Mouse (Mus musculus) fat pad, adult 2 months (tissue): ENCODE results near the gene Rpusd1.

ENCODE experiments used
- DNase-seq: peaks from one replicate; pipeline ENCODE4 v3.0.0-alpha.2; 2011; ENCODE audit warnings: low read depth, low spot score; ENCODE audit errors: extremely low read depth

The Rpusd1 gene

GRCm38 (mm10) chr17:25727265-25728008 is at the start of gene Rpusd1, which contains the start of gene Chtf18:
TSS of gene Rpusd1 (plus strand) at chr17:25727670.
TSS of gene Chtf18 (minus strand) at chr17:25727419.
- DNase-seq, result peak; percentile 94

DNA sequence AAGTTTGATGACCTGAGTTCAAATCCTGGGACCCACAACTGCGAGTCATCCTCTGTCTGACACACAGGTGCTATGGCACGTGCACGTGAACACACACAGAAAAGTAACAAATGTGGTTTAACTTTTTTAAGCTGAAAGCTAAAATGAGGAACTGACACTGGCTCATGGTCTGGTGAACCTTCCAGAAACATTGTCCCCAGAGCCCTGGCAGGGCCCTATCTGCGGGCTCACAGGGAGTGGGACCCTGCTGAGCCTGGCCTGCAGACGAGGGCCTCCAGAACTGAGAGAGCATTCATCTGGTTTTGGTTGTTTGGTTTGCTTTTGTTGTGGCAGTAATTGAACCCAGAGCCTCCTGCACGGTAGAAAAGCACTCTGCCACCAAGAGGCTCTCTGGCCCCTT is 49.5 kb upstream of the Rpusd1 start:
- no peak for DNase-seq

DNA sequence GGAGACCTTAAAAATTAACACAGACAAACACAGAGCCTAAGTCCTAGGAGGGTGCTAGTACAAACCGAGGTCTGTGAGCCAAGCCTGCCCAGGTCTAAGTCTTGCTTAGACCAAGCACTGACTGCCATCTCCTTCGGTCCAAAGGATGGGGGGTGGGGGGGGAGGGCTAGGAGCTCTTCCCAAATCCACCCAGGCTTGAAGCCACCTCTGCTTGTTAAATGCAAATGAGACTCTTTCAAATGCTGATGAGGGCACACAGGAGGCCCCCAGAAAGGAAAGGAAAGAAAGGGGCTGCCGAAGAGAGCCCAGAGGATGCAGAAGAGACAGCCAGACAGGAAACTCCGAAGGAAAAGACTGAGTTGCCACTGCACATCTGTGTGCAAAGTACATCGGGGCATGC is 47.7 kb upstream of the Rpusd1 start:
- no peak for DNase-seq

DNA sequence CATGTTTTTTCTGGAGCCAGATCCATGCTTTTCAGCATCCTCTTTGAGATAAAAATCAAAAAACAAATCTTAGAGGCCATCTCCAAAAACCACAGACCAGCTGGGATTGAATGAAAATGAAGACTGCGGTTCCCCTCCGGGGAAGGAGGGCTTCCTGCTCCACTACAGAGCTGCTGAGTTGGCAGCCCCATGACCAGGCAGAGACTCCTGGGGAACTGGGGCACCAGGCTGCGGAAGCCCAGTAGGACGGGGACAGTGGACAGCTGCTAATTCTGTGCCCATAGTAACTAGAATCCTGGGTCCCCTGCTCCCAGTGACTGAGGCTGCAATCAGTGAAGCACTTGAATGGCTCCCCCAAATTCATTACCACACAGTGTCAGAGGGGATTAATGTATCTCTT is 45.8 kb upstream of the Rpusd1 start:
- DNase-seq, result no peak

DNA sequence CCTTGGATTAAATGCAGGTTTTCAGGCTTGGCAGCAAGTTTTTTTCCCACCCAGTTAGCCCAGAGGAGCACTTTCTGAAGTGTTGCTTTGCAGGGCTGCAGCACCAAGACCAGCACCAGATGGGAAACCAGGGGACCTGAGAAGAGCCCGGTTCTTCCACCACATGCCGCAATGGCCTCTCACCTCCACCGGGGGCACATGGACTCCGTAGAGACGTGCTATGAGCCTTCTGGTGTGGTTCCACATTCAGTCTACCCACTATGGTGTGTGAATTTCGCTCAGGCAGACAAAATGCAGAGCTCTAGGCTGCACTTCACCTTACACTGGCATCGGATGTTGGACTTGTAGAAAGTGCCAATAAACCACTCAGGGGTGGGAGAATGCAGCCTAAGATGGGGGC is 41.1 kb upstream of the Rpusd1 start:
- no peak for DNase-seq

DNA sequence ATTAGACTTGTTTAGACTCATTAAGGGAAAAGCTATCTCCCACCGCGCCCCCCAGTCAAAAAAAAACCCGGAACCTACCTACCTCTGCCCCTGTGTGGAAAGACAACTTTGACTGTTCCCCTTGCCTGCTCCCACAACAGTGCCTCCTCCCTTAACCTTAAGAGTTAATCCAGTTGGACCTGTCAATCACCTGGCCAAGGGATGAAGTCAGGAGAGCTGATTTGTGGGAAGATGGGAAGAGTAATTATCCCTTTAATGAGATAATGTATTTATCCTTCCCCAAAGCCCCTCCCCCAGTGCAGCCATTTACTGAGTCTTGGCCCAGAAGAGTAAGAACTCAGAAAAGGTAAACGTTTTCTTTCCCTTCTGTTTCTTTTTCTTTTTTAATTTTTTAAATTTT is 38.5 kb upstream of the Rpusd1 start:
- DNase-seq, result no peak

DNA sequence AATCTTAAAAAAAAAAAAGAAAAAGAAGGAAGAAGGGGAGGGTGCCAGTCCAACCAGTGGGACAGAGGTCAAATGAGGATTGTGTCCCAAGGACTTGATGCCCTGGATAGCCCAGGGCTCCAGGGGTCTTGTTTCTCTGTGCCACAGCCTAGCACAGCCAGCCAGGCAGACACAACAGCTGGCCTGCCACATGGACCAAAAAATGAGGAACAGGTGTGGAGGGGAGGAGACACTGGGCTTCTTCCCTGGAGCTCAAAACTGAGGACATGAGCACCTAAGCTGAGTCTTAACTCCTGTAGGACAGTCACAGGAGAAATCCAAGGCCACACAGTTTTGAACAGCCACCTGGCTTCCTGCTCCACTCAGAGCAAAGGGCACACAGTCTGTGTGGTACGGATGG is 31.2 kb upstream of the Rpusd1 start:
- DNase-seq, result no peak

DNA sequence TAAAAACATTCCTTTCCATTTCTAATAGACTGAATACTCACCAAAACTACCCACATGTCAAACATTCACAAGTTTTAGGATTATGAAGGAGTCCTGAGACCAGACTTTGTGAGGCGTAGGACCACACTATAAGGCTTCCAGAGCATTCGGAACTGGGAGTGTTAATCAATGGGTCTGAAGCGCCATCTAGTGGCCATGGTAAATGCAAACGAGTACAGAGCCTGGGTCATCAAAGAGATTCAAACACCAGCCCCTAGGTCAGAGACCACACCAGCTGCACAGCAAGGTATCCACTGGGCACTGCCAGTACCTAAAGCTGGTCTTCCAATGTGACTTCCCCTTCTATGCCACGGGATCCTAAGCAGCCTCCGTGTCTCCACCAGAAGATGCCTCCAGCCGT is 29.0 kb upstream of the Rpusd1 start:
- no peak for DNase-seq

DNA sequence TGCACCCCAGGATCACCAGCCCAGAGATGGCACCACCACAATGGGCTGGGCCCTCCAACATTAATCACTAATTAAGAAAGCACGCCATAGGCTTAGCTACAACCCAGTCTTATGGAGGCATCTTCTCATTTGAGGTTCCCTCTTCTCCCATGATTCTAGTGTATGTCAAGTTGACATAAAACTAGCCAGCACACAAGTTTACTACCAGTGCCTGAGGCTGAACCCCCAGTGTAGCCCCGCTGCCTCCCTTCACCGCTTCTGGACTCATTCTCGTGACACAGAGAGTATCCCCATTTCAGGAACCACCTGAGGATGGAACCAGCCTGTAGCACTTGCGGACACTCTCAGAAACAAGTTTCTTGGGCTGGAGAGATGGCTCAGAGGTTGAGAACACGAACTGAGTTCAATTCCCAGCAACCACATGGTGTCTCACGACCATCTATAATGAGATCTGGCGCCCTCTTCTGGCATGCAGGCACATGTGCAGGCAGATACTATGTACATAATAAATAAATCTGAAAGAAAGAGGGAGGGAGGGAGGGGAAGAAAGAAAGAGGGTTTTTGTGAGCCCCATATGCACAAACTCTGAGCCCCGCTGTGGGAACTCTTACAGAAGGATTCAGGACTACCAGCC is 26.5 kb upstream of the Rpusd1 start:
- no peak for DNase-seq

DNA sequence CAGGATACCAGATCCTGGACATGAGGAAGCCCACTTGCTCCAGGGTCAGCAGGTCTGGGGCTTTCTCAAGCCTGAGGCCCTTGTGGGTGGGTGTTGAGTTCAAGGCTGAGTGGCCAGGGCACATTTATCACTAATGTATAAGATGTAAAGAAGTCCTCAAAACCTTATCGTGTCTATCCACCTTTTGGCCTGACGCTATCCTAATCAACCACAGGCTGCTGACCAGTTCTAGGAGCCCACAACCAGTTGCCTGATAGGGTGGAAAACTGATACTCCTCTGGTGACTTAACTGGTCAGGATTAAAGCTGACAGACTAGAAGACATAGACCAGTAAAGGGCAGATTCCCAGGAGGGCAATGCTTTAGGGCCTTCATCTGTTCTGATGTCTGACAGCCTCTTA is 17.5 kb upstream of the Rpusd1 start:
- DNase-seq, result no peak

- no peak for DNase-seq
These were observed 16.3 kb upstream of the Rpusd1 start for GRCm38 (mm10) chr17:25711136-25711535.

- DNase-seq, result no peak
These were observed 11.8 kb upstream of the Rpusd1 start for GRCm38 (mm10) chr17:25715627-25716026.

DNA sequence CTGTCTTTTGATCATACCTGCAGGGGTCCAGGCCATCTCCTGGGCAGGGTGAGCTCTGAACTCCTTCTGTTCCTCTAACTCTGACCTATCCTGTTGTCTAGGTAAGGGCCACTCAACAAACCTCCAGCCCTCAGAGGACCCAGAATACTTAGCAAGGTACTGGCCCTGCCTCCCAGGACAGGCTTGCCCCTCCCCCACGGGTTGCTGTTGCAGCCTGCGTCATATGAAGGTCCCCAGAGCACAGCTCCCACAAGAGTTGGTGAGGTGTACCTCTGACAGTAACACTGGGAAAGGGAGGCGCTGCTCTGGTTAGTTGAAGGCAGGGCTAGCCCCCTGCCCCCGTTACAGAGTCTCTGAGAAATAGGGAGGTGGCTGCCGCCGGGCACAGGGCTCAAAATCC is 11.3 kb upstream of the Rpusd1 start:
- no peak for DNase-seq

- DNase-seq, result no peak
These were observed 10.5 kb upstream of the Rpusd1 start, which contains the start of gene Gng13 for GRCm38 (mm10) chr17:25716711-25717637. TSS of gene Gng13 (plus strand) at chr17:25717171.

DNA sequence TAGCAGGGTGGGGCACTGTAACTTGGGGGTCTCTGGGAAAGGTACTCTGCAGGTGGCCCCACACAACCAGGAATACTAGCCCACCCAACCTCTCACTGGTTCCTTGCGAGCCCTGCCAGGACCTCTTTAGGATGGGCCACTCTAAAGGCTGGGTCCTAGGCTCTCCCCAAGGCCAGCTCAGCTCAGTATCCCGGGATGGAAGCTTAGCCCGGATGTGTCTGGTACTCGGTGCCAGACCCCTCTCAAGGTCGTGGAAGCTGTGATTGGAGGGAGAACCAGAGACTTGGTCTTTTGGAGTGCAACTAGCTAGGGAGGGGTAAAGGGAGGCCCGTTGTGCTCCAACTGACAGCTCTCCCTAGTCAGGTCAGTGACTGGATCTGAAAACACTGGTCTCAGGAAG is 9.8 kb upstream of the Rpusd1 start:
- DNase-seq, result no peak

- no peak for DNase-seq
These were observed 6.0 kb upstream of the Rpusd1 start for GRCm38 (mm10) chr17:25721476-25721875.

DNA sequence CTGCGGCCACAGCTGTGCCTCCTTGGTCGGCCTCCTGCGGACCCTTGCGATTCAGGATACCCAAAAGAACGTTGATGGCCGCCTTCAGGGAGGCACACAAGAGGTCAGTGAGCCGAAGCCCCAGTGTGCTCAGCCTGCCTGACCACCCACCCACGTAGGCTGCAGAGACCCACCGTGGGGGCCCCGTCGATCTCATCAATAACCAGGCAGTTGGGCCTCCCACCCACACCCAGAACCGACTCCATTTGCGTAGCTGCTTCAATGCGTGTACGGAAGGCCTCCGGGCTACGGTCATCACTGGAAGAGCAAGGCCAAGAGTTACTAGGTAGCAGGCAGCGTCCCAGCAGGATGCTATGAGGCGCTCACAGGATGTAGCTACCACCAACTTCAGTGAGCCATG is 4.0 kb upstream of the Rpusd1 start:
- DNase-seq, result no peak

- DNase-seq, result no peak
These were observed 3.6 kb upstream of the Rpusd1 start for GRCm38 (mm10) chr17:25723919-25724318.

DNA sequence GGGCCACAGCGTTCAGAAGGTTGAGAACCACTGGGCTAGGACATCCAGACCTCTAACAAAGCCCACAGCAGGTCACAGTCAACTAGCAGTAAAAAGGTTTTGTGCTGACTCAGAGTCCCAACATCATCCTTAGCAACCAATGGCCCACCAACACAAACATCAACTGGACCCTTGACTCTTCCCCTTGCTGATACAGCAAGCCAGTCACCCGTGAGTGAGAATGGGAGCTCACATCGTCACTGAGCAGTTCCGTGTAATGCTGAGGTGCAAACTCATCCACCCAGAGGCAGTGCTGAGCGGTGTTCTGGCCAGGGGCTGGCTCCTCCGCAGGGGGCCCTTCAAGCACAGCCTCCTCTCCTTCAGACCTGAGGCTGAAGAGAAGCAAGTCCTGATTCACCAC is 2.2 kb upstream of the Rpusd1 start:
- no peak for DNase-seq

GRCm38 (mm10) chr17:25728009-25728270 is 470 bp downstream of the Rpusd1 start:
- DNase-seq, result no peak

DNA sequence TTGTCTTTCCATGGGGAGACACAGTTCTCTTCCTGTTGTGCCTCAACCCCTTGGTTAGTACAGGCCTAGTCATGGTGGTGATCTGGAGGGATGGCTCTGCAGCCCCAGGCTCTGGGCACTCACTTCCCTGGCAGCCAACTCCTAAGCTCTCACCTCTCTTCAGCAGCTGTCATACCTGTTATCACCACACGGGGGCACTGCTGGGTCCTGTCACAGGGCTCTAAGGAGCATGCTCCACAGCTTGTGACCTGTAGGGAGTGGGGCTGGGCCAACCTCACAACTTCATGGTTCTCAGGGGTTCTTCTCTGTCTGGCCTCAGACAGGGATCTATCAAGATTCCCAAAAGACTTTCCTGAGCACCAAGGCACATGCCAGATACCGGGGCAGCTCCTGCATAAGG is 4.6 kb downstream of the Rpusd1 start:
- DNase-seq, result no peak

- DNase-seq, result no peak
These were observed 7.8 kb downstream of the Rpusd1 start for GRCm38 (mm10) chr17:25735246-25735645.
